Mouse (Mus musculus) megakaryocyte, embryonic 14.5 days (primary cell): ENCODE measurements around the gene Ccdc88c.

Experiments
- FLI1 ChIP-seq: IDR thresholded peaks from 2 replicates; pipeline ENCODE4 v1.6.1; 2012; ENCODE audit warnings: low read length, inconsistent platforms, mixed read lengths
- GATA1 ChIP-seq: IDR thresholded peaks from 3 replicates; pipeline ENCODE4 v1.6.1; 2012; ENCODE audit warnings: mixed read lengths, low read length, inconsistent platforms, borderline replicate concordance

DNA sequence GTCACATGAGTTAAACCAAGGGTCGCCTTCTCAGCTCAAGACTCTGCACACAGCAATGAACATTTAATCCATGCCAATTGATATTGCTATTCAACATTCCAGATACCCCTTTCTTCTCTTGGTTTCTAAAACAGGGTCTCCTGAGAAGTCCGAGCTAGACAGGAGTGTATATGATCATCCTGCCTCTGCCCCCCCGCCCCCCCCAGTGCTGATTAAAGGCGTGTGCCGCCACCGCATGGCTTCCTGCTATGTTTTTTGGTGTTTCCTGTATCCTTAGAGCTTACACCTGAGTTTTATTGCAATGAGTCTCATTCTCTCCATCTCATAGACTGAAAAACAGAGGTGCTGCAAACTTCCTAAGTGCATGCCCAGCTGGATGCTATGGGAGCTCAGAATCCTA, 127.5 kb downstream of the Ccdc88c start:
- TF ChIP-seq GATA1 (no peak), FLI1 (no peak)
